Mouse (Mus musculus) adrenal gland, adult 18-20 months (tissue): ENCODE data around the gene Dcakd. TPM values are rescaled to one million over a fixed set of nuclear protein-coding genes. Genes with fewer than 3 reads are reported as not detected.
"Not testable (repeated sequence)": the region's sequence is repeated elsewhere in the genome, so short reads cannot be mapped to it uniquely, and the experiment has no call there.

Source experiments
- DNase-seq, 2 experiments: peaks; one replicate each; pipeline ENCODE4 v3.0.0; 2021 to 2022; ENCODE audit warnings: low spot score in 2 of 2
- total RNA-seq, 2 experiments: library from RNA; stranded (reverse); gene quantifications; 1 replicate in 1 of 2; 2 replicates in 1 of 2; pipeline ENCODE4 v1.2.3; 2021

Gene Dcakd
- total RNA-seq, 2 experiments from 2014 or later, result 44.7 to 54.1 TPM

GRCm38 (mm10) chr11:102984615-102985014 is 43.5 kb downstream of the Dcakd start:
- no peak for DNase-seq

- no peak for DNase-seq
Observed at GRCm38 (mm10) chr11:102984086-102984485, 44.0 kb downstream of the Dcakd start.

- peak in 1 of 2 experiments; percentile 24 for DNase-seq
Observed at GRCm38 (mm10) chr11:102981151-102981890, 46.8 kb downstream of the Dcakd start.

- DNase-seq, result no peak
Observed at GRCm38 (mm10) chr11:102978052-102978666, 50.0 kb downstream of the Dcakd start.

- not testable (repeated sequence) for DNase-seq
Observed at GRCm38 (mm10) chr11:102975966-102976365, 52.2 kb downstream of the Dcakd start.

- DNase-seq, result no peak
Observed at GRCm38 (mm10) chr11:102972326-102972725, 55.8 kb downstream of the Dcakd start.

- no peak for DNase-seq
Observed at GRCm38 (mm10) chr11:102971604-102972003, 56.5 kb downstream of the Dcakd start.

- no peak for DNase-seq
Observed at GRCm38 (mm10) chr11:102964547-102965091, 63.5 kb downstream of the Dcakd start.

GRCm38 (mm10) chr11:102963855-102964546 is 64.1 kb downstream of the Dcakd start:
- no peak for DNase-seq

- DNase-seq, result no peak
Observed at GRCm38 (mm10) chr11:102963246-102963854, 64.8 kb downstream of the Dcakd start.

- DNase-seq, result no peak
Observed at GRCm38 (mm10) chr11:102962861-102963245, 65.3 kb downstream of the Dcakd start.

GRCm38 (mm10) chr11:102961082-102961481 is 67.1 kb downstream of the Dcakd start:
- DNase-seq, result no peak

GRCm38 (mm10) chr11:102958870-102959269 is 69.3 kb downstream of the Dcakd start:
- no peak for DNase-seq

GRCm38 (mm10) chr11:102958431-102958830 is 69.7 kb downstream of the Dcakd start:
- no peak for DNase-seq

GRCm38 (mm10) chr11:102957692-102958091 is 70.4 kb downstream of the Dcakd start:
- DNase-seq, result no peak

GRCm38 (mm10) chr11:102956962-102957614 is 71.0 kb downstream of the Dcakd start:
- no peak for DNase-seq

- no peak for DNase-seq
Observed at GRCm38 (mm10) chr11:102952922-102953321, 75.2 kb downstream of the Dcakd start.

GRCm38 (mm10) chr11:102948043-102948961 is 79.8 kb downstream of the Dcakd start:
- peak; percentile 36 to 41 for DNase-seq

- no peak for DNase-seq
Observed at GRCm38 (mm10) chr11:102946992-102947343, 81.2 kb downstream of the Dcakd start.
